9 mouse cellular contexts compared by ENCODE assay signal in genomic region chr14:24244330-24245176, GRCm38 (mm10). TPM values are rescaled to one million over a fixed set of nuclear protein-coding genes. Genes with fewer than 3 reads are reported as not detected.
A peak's percentile ranks its signal among the peaks of the same experiment; 100 is the strongest.
DNase-seq lines count a peak whose midpoint lies in the region; ATAC-seq lines count a peak whose summit lies in the region.
"Had no signal": no experiment of that assay in that cellular context is flagged by ENCODE, and none has a peak within 500 bp of the region (broad histone marks: within the 10 kb centered on the region; RNA-seq: fewer than 3 reads in every experiment).

No protein-coding gene starts in this region.

- 0% methylated on average over 40 of the region's 40 CpGs for WGBS in embryonic facial prominence, embryonic 11.5 days
- WGBS in midbrain, embryonic 12.5 days = under 1% methylated on average over 40 of the region's 40 CpGs

- H3K36me3 ChIP-seq in embryonic facial prominence, embryonic 11.5 days (replicated peaks; ENCODE audit: control insufficient read depth, insufficient read depth, low read depth, low read length) = no peaks in the 10 kb centered on the region
- H3K36me3 ChIP-seq in midbrain, embryonic 12.5 days = peaks cover 12% of the 10 kb centered on the region

- H3K9me3 ChIP-seq in embryonic facial prominence, embryonic 11.5 days (replicated peaks; ENCODE audit: control insufficient read depth, low read length) = no peaks in the 10 kb centered on the region
- no peaks in the 10 kb centered on the region for H3K9me3 ChIP-seq in midbrain, embryonic 12.5 days

- DNase-seq in frontal cortex, postnatal 14 days (ENCODE audit: low spot score in 2 of 2) = no peak
- DNase-seq in Muller cell, postnatal 12 days (ENCODE audit: inconsistent ontology term) = peak; percentile 36
- peak; percentile 58 for DNase-seq in embryonic facial prominence, embryonic 11.5 days (ENCODE audit: low spot score)
- peak; percentile 18 for DNase-seq in heart, postnatal 4 days
- peak; percentile 37 to 39 for DNase-seq in left cerebral cortex, postnatal 25 days (ENCODE audit: low spot score in 2 of 2)

- H3K4me2 ChIP-seq in embryonic facial prominence, embryonic 11.5 days (ENCODE audit: low read depth, low read length) = peak overlapping the region; percentile 78
- H3K4me2 ChIP-seq in midbrain, embryonic 12.5 days (replicated peaks) = peak overlapping the region; percentile 92

- peak overlapping the region; percentile 94 for H3K27ac ChIP-seq in embryonic facial prominence, embryonic 11.5 days (replicated peaks; ENCODE audit: low read depth, low read length)
- peak overlapping the region; percentile 95 for H3K27ac ChIP-seq in midbrain, embryonic 12.5 days (replicated peaks)

- H3K9ac ChIP-seq in embryonic facial prominence, embryonic 11.5 days (replicated peaks; ENCODE audit: low read length) = peak overlapping the region; percentile 95
- peak overlapping the region; percentile 98 for H3K9ac ChIP-seq in midbrain, embryonic 12.5 days (replicated peaks)

- H3K4me3 ChIP-seq in embryonic facial prominence, embryonic 11.5 days (ENCODE audit: low read depth, low read length) = peak overlapping the region; percentile 87
- peak overlapping the region; percentile 90 for H3K4me3 ChIP-seq in midbrain, embryonic 12.5 days

- intact Hi-C loops in left cerebral cortex, postnatal 25 days (cut with DNase I) = loop anchor here (2.0 kb wide), 1 partner anchor 62 kb away; no protein-coding TSS in a partner anchor

- H3K4me1 ChIP-seq in embryonic facial prominence, embryonic 11.5 days (ENCODE audit: control insufficient read depth, insufficient read depth, low read length) = no peaks in the 10 kb centered on the region
- peaks cover 23% of the 10 kb centered on the region for H3K4me1 ChIP-seq in midbrain, embryonic 12.5 days

- no peaks in the 10 kb centered on the region for H3K27me3 ChIP-seq in embryonic facial prominence, embryonic 11.5 days (ENCODE audit: control insufficient read depth, insufficient read depth, low read length)
- peaks cover 7% of the 10 kb centered on the region; the same call in 1 of the 2 replicates for H3K27me3 ChIP-seq in midbrain, embryonic 12.5 days

- peak; percentile 16; the same call in 1 of the 2 replicates for ATAC-seq in frontal cortex, adult (ENCODE audit: low TSS enrichment)
- 0 out of 2 replicates have a peak, but pooled peaks have one; percentile 5 for ATAC-seq in embryonic facial prominence, embryonic 11.5 days (replicated peaks; ENCODE audit: insufficient number of reproducible peaks, low FRiP score, low TSS enrichment, low read depth)
- ATAC-seq in midbrain, embryonic 12.5 days (ENCODE audit: low FRiP score, low read depth) = peak; percentile 45
- no peak for ATAC-seq in monocyte, adult 5-6 weeks (replicated peaks; ENCODE audit: insufficient number of reproducible peaks, low FRiP score, low TSS enrichment, poor library complexity, severe bottlenecking)

RNA-seq across cellular contexts. Expression of gene Dlg5, which starts 1.2 kb away (rescaled TPM):
- polyA plus RNA-seq in embryonic facial prominence, embryonic 11.5 days (2014; fragmentation: Nextera tagmentation; extraction: Ambion mirVana) = 35.9 and 36.0 TPM in 2 replicates
- 10 to 100 TPM; 24.5 to 26.6 TPM for total RNA-seq in heart, postnatal 4 days (2021)
- total RNA-seq in left cerebral cortex, postnatal 25 days (2021) = 10 to 100 TPM; 36.7 to 37.3 TPM
- polyA plus RNA-seq in midbrain, embryonic 12.5 days (2016; fragmentation: Nextera tagmentation; extraction: Ambion mirVana) = 18.6 and 19.0 TPM in 2 replicates
- total RNA-seq in monocyte, adult 5-6 weeks (2017) = 0.10 TPM in 2 of 3 replicates, not detected in the other

RNA-seq across cellular contexts. Expression of gene E330034G19Rik, which starts 48.5 kb away (rescaled TPM):
- polyA plus RNA-seq in embryonic facial prominence, embryonic 11.5 days (2014; fragmentation: Nextera tagmentation; extraction: Ambion mirVana) = not detected in 2 replicates
- not detected for total RNA-seq in heart, postnatal 4 days (2021)
- not detected for total RNA-seq in left cerebral cortex, postnatal 25 days (2021)
- not detected in 2 replicates for polyA plus RNA-seq in midbrain, embryonic 12.5 days (2016; fragmentation: Nextera tagmentation; extraction: Ambion mirVana)
- total RNA-seq in monocyte, adult 5-6 weeks (2017) = not detected in 3 replicates
- total RNA-seq: CH12.LX had no signal

Comparison
In these comparisons a context has a peak if more than half of its experiments do, and no peak if none do; other contexts are left out.
1. DNase-seq: peak in Muller cell, postnatal 12 days (single experiment), embryonic facial prominence, embryonic 11.5 days (single experiment), heart, postnatal 4 days (single experiment) and left cerebral cortex, postnatal 25 days (2 of 2); none in frontal cortex, postnatal 14 days (0 of 2).
2. RNA of gene Dlg5, which starts 1.2 kb away (total RNA-seq): 36.7 to 37.3 TPM in left cerebral cortex, postnatal 25 days and 24.5 to 26.6 TPM in heart, postnatal 4 days; 0.10 TPM in monocyte, adult 5-6 weeks; every median in the first group is over 10 times any median in the second.